ENCODE assay signal across 12 mouse cellular contexts in the genomic region with DNA sequence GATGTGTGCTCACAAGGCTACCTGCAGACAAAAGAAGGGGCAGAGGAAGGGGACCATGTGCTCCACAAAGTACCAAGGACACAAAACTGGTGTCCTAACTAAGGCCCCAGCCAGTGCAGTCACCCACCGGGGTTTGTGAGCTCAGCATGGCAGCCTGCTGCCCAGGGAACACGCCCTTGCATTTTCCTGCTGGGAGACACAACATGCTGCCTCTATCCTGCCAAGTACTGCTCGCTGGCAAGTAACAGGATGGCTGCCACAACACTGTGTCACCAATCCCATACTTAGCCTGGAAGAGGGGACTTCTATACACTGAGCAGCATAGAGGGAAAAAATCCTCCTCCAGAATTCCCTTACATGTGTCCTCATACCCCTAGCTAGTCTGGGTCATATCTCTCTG.
DNase-seq lines count a peak whose midpoint lies in the region; ATAC-seq and TF ChIP-seq lines count a peak whose summit lies in the region.
"Had no signal": no experiment of that assay in that cellular context is flagged by ENCODE, and none has a peak within 500 bp of the region (broad histone marks: within the 10 kb centered on the region; RNA-seq: fewer than 3 reads in every experiment).

No protein-coding gene starts in this region.

- no peaks in the 10 kb centered on the region for H3K27me3 ChIP-seq in hindbrain, embryonic 14.5 days (ENCODE audit: control insufficient read depth, insufficient read depth, low read length)
- no peaks in the 10 kb centered on the region for H3K27me3 ChIP-seq in kidney, embryonic 15.5 days
- H3K27me3 ChIP-seq: limb, embryonic 12.5 days had no signal

- no peak overlapping the region for H3K4me2 ChIP-seq in hindbrain, embryonic 14.5 days (replicated peaks)
- no peak overlapping the region for H3K4me2 ChIP-seq in kidney, embryonic 15.5 days
- H3K4me2 ChIP-seq: limb, embryonic 12.5 days; lung, embryonic 14.5 days had no signal

- DNase-seq in heart, adult 8-10 months (ENCODE audit: low spot score) = peak; percentile 25
- no peak for DNase-seq in heart, postnatal 36 days
- DNase-seq in brain, embryonic 14.5 days (ENCODE audit: low read depth) = peak; percentile 46
- peak; percentile 61 for DNase-seq in cerebellum, adult 9-11 months
- DNase-seq in layer of hippocampus, adult 8-10 months (ENCODE audit: low spot score in 2 of 2) = peak; percentile 33 to 43
- DNase-seq in hindbrain, embryonic 14.5 days (ENCODE audit: low spot score) = no peak
- no peak for DNase-seq in testis, postnatal 10 days (ENCODE audit: low spot score)
- DNase-seq: kidney, postnatal 4 days; lung, embryonic 14.5 days had no signal

- WGBS in hindbrain, embryonic 14.5 days = 74% methylated on average over 3 of the region's 3 CpGs
- WGBS in kidney, embryonic 15.5 days = 80% methylated on average over 3 of the region's 3 CpGs

- H3K9me3 ChIP-seq in hindbrain, embryonic 14.5 days (ENCODE audit: control insufficient read depth, low read length) = no peaks in the 10 kb centered on the region
- no peaks in the 10 kb centered on the region for H3K9me3 ChIP-seq in kidney, embryonic 15.5 days (replicated peaks)
- H3K9me3 ChIP-seq: embryonic facial prominence, embryonic 10.5 days; limb, embryonic 12.5 days had no signal

- TF ChIP-seq POLR2A in brain, embryonic 14.5 days (IDR thresholded peaks at IDR 0.05; ENCODE audit: borderline replicate concordance, extremely low read depth, insufficient read depth, insufficient read length, poor library complexity, severe bottlenecking) = no peak

- intact Hi-C loops in heart, postnatal 36 days (cut with DNase I) = loop anchor here (5.0 kb wide), 1 partner anchor 58 kb away; no protein-coding TSS in a partner anchor

- ATAC-seq in hindbrain, embryonic 14.5 days (ENCODE audit: low FRiP score) = no peak
- no peak for ATAC-seq in kidney, embryonic 15.5 days (replicated peaks; ENCODE audit: low FRiP score)

- no peak for TF ChIP-seq CTCF in brain, embryonic 14.5 days (IDR thresholded peaks at IDR 0.05; ENCODE audit: borderline replicate concordance, extremely low read depth, insufficient read depth, insufficient read length)

- H3K4me3 ChIP-seq in hindbrain, embryonic 14.5 days (replicated peaks; ENCODE audit: low read length) = no peak overlapping the region
- no peak overlapping the region for H3K4me3 ChIP-seq in kidney, embryonic 15.5 days (replicated peaks)
- H3K4me3 ChIP-seq: embryonic facial prominence, embryonic 10.5 days; limb, embryonic 12.5 days had no signal

- no peak overlapping the region for H3K9ac ChIP-seq in hindbrain, embryonic 14.5 days
- H3K9ac ChIP-seq in kidney, embryonic 15.5 days = no peak overlapping the region
- H3K9ac ChIP-seq: limb, embryonic 12.5 days; lung, embryonic 14.5 days had no signal

- H3K4me1 ChIP-seq in hindbrain, embryonic 14.5 days (replicated peaks; ENCODE audit: control insufficient read depth, insufficient read depth, low read length) = peaks cover 17% of the 10 kb centered on the region
- peaks cover 16% of the 10 kb centered on the region for H3K4me1 ChIP-seq in kidney, embryonic 15.5 days

- no peak overlapping the region for H3K27ac ChIP-seq in hindbrain, embryonic 14.5 days
- H3K27ac ChIP-seq in kidney, embryonic 15.5 days = no peak overlapping the region
- H3K27ac ChIP-seq: embryonic facial prominence, embryonic 10.5 days; limb, embryonic 12.5 days had no signal

- peaks cover 7% of the 10 kb centered on the region for H3K36me3 ChIP-seq in hindbrain, embryonic 14.5 days (replicated peaks; ENCODE audit: control insufficient read depth, insufficient read depth)
- H3K36me3 ChIP-seq in kidney, embryonic 15.5 days = peaks cover 14% of the 10 kb centered on the region; the same call in 1 of the 2 replicates
- H3K36me3 ChIP-seq: limb, embryonic 12.5 days had no signal

Comparison
In these comparisons a context has a peak if more than half of its experiments do, and no peak if none do; other contexts are left out.
1. DNase-seq: peak in heart, adult 8-10 months (single experiment), brain, embryonic 14.5 days (single experiment), cerebellum, adult 9-11 months (single experiment) and layer of hippocampus, adult 8-10 months (2 of 2); none in heart, postnatal 36 days (0 of 2), hindbrain, embryonic 14.5 days (single experiment) and testis, postnatal 10 days (single experiment).